Mouse (Mus musculus) adrenal gland, postnatal 10 days (tissue): Measurements from ENCODE around the gene Cdc123. TPM values are rescaled to one million over a fixed set of nuclear protein-coding genes. Genes with fewer than 3 reads are reported as not detected.

Source experiments
- DNase-seq: peaks from one replicate; pipeline ENCODE4 v3.0.0; 2021; ENCODE audit warnings: mixed read lengths
- total RNA-seq, 2 experiments: library from RNA; stranded (reverse); gene quantifications; 2 replicates each; pipeline ENCODE4 v1.2.3; 2021

The Cdc123 gene
- total RNA-seq, 2 experiments from 2014 or later: 127 to 134 TPM

GRCm38 (mm10) chr2:5804440-5805045 is 40.4 kb downstream of the Cdc123 start:
- no peak for DNase-seq

- no peak for DNase-seq
Observed at GRCm38 (mm10) chr2:5801927-5802590, 42.9 kb downstream of the Cdc123 start.

- no peak for DNase-seq
Observed at GRCm38 (mm10) chr2:5801182-5801640, 43.8 kb downstream of the Cdc123 start.

- DNase-seq: no peak
Observed at GRCm38 (mm10) chr2:5797816-5798672, 46.9 kb downstream of the Cdc123 start.

GRCm38 (mm10) chr2:5793771-5794170 is 51.2 kb downstream of the Cdc123 start:
- no peak for DNase-seq

GRCm38 (mm10) chr2:5792056-5792455 is 52.9 kb downstream of the Cdc123 start:
- no peak for DNase-seq

GRCm38 (mm10) chr2:5789625-5790160 is 55.3 kb downstream of the Cdc123 start:
- no peak for DNase-seq

GRCm38 (mm10) chr2:5787391-5787790 is 57.6 kb downstream of the Cdc123 start:
- no peak for DNase-seq

GRCm38 (mm10) chr2:5772464-5772863 is 72.5 kb downstream of the Cdc123 start:
- no peak for DNase-seq

GRCm38 (mm10) chr2:5770708-5771241 is 74.2 kb downstream of the Cdc123 start:
- peak; percentile 38 for DNase-seq

- no peak for DNase-seq
Observed at GRCm38 (mm10) chr2:5769630-5770029, 75.3 kb downstream of the Cdc123 start.

GRCm38 (mm10) chr2:5768946-5769345 is 76.0 kb downstream of the Cdc123 start:
- DNase-seq: no peak

GRCm38 (mm10) chr2:5762031-5762430 is 82.9 kb downstream of the Cdc123 start:
- DNase-seq: no peak

- no peak for DNase-seq
Observed at GRCm38 (mm10) chr2:5760479-5761008, 84.4 kb downstream of the Cdc123 start.

- no peak for DNase-seq
Observed at GRCm38 (mm10) chr2:5758569-5758968, 86.4 kb downstream of the Cdc123 start.

- DNase-seq: no peak
Observed at GRCm38 (mm10) chr2:5750872-5751271, 94.1 kb downstream of the Cdc123 start.

GRCm38 (mm10) chr2:5749210-5749609 is 95.8 kb downstream of the Cdc123 start:
- DNase-seq: peak; percentile 18

- DNase-seq: no peak
Observed at GRCm38 (mm10) chr2:5747545-5748043, 97.4 kb downstream of the Cdc123 start.

GRCm38 (mm10) chr2:5746529-5746928 is 98.4 kb downstream of the Cdc123 start:
- no peak for DNase-seq
